Mouse (Mus musculus) ovary, postnatal 10 days (tissue): ENCODE data around the gene Mrgprb5.
A peak's percentile ranks its signal among the peaks of the same experiment; 100 is the strongest.
"Not testable (repeated sequence)": the region's sequence is repeated elsewhere in the genome, so short reads cannot be mapped to it uniquely, and the experiment has no call there.

Experiments
- DNase-seq: peaks from one replicate; pipeline ENCODE4 v3.0.0; 2022; ENCODE audit warnings: low spot score

The Mrgprb5 gene

DNA sequence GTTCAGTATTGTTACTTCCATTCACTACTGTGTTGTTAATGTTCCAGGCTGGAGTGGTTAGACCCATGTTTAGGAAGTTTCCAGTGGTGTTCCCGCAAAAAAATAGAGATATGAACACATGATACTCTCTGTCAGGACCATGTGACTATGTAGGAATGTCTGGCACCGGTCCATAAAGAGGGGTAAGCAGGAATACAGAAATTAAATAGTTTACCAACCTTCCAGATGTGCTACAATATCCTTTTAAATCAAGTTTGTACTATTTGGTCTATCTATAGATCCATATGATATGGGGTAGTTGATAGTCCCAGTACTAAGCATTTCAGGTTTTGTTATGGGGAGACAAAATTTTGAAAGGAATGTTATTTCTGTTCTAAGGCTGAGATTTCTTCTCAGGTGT, at the start of gene Mrgprb5:
Mrgprb5 (minus strand) TSS at position 101 of the 400 bp plus-strand sequence.
- no peak for DNase-seq

DNA sequence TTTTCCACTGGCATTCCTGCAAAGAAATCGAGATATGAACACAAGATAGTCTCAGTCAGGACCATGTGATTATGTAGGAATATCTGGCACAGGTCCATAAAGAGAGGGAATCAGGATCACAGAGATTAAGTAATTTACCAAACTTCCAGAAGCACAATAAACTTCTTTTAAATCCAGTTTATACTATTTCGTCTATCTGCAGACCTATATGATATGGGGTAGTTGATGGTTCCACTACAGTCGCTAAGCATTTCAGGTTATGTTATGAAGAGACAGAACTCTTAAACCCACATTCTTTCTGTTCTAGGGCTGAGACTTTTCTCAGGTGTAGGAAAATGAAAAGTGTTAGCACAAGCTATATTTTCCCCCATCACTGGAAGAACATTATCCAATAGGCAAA, 30.4 kb upstream of the Mrgprb5 start, which contains the start of gene Mrgprb4:
Mrgprb4 (minus strand) TSS at position 101 of the 400 bp plus-strand sequence.
- no peak for DNase-seq

DNA sequence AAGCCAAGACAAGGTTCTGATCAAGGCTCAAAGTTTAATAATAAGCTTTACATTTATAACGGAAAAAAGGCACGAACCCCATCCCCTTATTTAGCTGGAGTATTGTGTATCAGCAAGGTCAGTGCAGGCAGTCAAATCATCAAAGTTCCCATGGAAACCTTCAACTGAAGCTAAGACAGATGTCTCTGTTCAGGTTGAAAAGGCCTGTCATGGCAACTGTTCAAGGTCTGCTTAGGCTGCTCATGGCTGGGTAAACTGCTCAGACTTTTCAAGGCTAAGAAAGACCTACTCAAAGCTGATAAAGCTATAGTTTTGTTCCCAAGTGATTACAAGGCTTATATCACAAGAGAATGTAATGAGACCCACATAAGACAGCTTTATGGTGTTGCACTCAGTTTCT, 1.3 kb downstream of the Mrgprb5 start:
- no peak for DNase-seq

DNA sequence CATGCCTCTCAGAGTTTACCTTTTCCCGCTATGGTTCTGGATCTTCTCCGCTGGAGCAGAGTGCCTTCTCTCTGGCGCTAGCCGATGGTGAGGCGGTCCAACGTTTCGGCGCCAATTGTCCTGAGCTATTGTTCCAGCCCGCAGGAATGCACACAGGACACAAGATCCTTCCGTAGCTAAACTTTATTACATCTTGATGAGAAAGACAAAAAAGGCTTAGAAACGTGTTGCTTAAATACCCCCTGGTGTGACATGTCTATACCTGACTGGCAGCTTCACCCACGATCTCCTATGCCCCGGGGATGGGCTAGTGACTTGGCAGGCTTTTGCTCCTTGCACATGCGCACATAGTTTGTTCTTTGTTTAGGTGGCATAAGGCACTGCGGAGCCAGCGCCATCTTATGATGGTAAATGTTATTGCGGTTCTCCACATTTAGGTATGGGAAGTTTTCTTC, 30.5 kb downstream of the Mrgprb5 start:
- peak; percentile 7 for DNase-seq

DNA sequence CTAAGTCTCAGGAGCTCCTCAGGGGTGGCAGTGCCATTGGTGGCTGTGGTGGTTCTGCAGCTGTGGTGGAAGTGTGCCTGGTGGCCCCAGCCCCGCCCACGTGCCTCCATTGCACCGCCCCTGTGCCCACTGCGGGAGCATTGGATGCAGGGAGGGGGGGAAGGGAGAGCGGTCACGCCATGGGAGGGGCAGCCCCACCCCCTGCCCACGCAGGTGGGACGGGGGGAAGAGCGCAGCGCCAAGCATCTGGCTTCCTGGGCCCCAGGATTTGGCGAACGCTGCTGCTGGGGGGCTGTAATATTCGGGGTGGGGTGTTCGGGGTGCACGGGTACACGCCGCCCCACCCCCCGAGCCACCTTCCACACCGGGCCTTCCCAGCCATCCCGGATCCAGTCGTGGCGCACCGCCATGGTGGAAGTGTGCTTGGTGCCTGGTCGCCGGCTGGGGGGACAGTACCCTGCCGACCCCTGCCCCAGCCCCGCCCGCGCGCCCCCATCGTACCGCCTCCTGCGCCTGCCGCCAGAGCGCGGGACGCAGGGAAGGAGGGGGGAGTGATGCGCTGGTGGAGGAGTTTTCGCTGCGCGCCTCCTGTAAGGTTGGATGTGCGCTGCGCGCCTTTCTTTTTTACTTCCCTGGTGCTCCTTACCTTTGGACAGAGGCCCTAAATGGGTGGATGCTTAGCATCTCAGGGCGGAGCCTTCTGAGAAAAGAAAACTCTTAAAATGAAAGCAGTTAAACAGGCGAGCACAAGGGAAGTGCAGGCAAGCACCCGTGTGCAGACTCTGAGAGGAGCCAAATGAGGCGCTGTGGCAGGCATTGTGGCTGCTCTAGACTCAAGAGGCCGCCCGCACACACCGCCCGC, 31.4 kb downstream of the Mrgprb5 start:
- DNase-seq = no peak

DNA sequence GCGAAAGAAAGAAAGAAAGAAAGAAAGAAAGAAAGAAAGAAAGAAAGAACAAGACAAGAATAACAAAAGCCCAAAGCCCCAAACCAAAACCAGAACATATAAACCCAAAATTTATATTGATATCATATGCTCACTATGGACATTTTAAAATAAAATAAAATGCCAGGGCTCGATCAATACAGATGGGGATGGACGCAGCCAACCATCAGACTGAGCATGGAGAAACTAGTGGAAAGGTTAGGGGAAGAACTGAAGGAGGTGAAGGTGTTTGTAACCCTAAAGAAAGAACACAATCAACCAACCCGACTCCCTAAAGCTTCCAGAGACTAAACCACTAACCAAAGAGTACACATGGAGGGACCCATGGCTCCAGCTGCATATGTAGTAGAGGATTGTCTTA, 36.1 kb downstream of the Mrgprb5 start:
- no peak for DNase-seq

DNA sequence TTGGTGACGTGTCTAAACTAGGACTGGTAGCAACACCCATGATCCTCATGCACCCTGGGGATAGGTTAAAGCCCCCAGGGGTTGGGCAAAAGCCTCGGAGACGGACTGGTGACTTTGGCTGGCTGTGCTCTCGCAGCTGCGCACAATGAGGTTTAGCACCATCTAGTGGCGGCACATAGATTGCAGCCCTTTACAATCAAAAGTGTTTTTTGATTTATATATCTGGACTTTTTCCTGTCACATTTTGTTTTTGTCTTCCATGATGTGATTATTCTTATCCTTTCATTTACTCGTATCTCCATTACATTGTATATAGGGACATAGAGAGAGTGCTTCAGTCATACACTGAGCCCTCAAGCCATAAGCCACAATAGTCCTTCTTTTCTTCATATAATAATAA, 36.6 kb downstream of the Mrgprb5 start:
- not testable (repeated sequence) for DNase-seq

DNA sequence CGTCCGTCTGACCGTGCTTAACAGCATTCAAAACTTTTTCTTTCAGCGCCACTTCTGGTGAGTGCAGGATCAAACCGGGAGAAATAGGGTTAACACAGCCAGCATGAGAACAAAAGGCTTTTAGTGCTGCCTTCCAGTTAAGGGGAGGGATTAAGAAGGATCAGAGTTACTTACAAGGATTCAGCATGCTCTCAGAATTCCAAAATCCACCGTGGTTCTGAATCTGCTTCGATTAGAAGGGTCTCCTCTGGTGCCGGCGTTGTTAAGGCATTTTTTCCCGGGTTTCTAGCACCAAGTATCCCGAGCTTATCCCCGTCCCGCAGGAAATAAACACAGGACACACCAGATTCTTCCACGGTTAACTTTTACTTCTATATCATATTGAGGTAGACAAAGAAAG, 37.0 kb downstream of the Mrgprb5 start:
- DNase-seq = not testable (repeated sequence)

DNA sequence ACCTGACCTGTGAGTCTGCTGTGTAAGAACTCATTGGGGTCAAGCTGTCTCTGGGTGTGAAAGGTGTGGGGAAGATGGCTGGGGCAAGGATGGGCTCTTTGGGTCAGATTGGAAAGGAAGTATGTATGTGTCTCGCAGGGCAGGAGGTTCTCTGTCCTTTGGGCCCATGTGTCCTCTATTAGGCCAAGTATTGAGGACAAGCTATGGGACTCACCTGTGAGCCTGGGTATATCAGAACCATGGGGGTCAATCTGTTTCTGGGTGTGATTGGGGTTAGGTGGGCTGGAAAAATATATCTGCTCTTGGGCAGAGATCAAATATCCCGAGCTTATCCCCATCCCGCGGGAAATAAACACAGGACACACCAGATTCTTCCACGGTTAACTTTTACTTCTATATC, 45.0 kb downstream of the Mrgprb5 start:
- no peak for DNase-seq
